Mouse (Mus musculus) heart, postnatal 36 days (tissue): ENCODE data around the gene Stx1b. TPM values are rescaled to one million over a fixed set of nuclear protein-coding genes. Genes with fewer than 3 reads are reported as not detected.
A peak's percentile ranks its signal among the peaks of the same experiment; 100 is the strongest.

ENCODE experiments used
- DNase-seq, 2 experiments: peaks; one replicate each; pipeline ENCODE4 v3.0.0; 2021 to 2022
- intact Hi-C: fragments of 180-260 bp; cut with DNase I; formaldehyde crosslinking; loops from one replicate; pipeline ENCODE4 v1.15.1; 2025
- total RNA-seq, 2 experiments: library from RNA; stranded (reverse); gene quantifications; 2 replicates each; pipeline ENCODE4 v1.2.3; 2021

The Stx1b gene
- total RNA-seq, 2 experiments from 2014 or later, result 0.53 to 1.1 TPM

DNA sequence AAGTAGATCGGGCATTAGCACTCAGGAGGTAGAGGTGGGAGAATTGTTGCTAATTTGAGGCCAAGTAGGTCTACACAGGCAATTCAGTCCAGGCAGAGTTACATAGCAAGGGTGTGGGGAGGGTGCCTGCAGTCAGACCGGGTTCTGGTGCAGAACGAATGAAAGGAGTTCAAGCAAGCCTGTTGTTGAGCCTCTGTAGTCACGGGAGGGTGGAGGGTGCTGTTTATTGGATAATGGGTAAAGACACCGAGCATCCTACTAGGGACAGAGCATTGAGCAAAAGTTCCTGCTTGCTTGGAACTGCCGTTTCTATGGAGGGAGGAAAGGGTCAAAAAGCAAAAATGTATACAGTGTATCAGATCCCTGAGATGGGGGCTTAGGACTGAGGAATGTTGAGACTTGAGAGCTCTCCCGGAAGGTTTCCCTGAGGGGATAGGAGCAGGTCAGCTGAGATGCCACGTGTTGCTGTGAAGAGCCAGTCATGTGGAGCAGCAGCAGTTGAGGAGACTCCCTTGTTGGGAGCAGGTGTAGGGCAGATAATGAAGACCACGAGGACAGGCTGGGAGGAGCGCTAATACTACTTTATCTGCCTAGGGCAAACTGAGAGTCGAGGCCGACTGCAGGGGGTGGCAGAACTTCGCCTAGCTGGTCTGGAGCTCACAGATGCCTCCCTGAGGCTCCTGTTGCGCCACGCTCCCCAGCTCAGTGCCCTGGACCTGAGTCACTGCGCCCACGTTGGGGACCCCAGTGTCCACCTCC is 57.3 kb downstream of the Stx1b start:
- no peak for DNase-seq
- intact Hi-C loops, result loop anchor here (2.0 to 10.0 kb wide), 3 partner anchors 54 to 282 kb away; partner anchors contain the start of genes Ccdc189, Ctf1 and Rnf40

DNA sequence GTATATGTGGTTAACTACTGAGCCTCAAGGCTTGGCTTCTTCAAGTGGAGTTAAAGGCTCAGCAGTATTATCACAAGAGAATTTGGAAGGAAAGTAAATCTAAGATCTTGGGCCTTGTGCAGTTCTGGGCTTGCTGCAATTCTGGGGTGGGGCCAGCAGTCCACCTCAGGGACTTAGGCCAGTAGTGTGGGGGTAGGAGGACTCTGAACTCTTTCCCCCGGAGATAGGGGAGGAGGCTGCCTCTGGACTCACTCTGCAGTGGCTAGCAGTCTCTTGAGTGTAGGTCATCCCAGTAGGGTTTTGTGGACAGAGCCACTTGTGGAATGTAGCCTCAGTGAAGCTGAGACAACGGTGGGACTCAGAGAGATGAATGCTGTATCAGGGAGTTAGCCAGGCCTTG is 58.6 kb downstream of the Stx1b start:
- DNase-seq, result no peak
- intact Hi-C loops, result loop anchor here (2.0 to 10.0 kb wide), 3 partner anchors 53 to 281 kb away; partner anchors contain the start of genes Ccdc189, Ctf1 and Rnf40

DNA sequence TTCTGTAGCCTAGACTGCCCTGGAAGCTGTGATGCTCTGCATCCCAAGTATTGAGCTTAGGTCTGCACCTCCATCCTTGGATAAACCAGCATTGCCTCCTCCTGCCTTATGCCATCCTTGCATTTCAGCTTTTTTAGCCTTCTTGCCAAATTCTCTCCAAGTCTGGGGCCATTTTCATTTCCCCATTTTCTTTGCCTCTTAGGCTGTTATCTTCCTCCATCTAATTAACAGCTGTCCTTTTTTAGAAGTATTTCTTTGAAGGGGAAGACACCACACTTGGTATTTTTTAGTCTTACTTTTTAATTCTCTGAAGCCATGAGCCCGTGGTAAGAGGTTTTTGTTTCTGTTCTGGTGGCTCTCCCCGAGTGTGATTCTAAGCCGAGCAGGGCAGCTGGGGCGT is 60.7 kb downstream of the Stx1b start:
- intact Hi-C loops, result loop anchor here (10.0 kb wide), 1 partner anchor 279 kb away; no protein-coding TSS in a partner anchor
- no peak for DNase-seq

DNA sequence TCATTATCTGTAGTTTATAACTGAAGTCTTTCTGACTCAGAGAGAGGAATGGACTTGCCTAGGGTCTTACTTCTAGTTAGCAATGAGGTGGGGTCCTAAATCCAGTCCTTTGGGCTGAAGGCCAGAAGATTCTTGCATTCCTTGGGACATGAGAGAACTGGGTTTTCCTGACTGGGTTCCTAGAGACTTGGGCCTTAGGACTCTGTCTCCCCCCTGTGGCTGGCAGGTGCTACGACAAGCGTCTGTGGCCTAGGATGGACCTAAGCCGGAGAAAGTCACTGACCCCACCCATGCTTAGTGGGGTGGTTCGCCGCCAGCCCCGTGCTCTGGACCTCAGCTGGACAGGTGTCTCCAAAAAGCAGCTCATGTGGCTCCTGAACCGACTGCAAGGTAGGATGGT is 63.3 kb downstream of the Stx1b start:
- peak; percentile 79 to 81 for DNase-seq
- intact Hi-C loops, result loop anchor here (1.0 to 10.0 kb wide), 2 partner anchors 86 to 276 kb away; no protein-coding TSS in a partner anchor

DNA sequence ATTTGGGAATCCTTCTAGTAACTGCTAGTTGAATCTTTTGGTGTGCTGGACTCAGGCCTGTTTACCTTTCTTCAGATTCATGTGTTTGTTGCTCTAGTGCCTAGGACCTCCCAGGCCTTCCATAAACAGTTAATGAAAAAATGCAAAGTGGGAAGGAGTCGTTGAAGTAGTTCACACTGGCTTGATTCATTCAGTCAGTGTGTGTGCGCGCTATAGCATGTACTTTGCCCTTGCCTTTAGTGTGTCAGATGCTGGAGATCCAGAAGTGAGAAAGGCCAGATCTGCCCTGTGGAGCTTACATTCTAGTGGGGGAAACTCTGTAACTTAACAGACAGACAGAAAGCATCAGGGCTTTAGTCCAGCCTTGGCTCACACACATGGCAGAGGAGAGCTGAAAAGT is 63.9 kb downstream of the Stx1b start:
- intact Hi-C loops, result loop anchor here (10.0 kb wide), 1 partner anchor 276 kb away; no protein-coding TSS in a partner anchor

GRCm38 (mm10) chr7:127759716-127760115 is 64.6 kb downstream of the Stx1b start:
- DNase-seq, result no peak
- intact Hi-C loops, result loop anchor here (10.0 kb wide), 1 partner anchor 275 kb away; no protein-coding TSS in a partner anchor

More for the DNA sequence above, 63.9 kb downstream of the Stx1b start:
- no peak for DNase-seq

Other genes with a start within 250 kb of the Stx1b start
- 10 to 100 TPM; 10.4 to 12.1 TPM for gene Ccdc189, start 236.0 kb downstream of the Stx1b start, total RNA-seq
- gene Rnf40, start 235.8 kb downstream of the Stx1b start, total RNA-seq, result 10 to 100 TPM; 42.3 to 43.1 TPM
- 10 to 100 TPM; 18.1 to 22.4 TPM for gene Zfp629, start 208.8 kb downstream of the Stx1b start, total RNA-seq
- gene Bcl7c, start 115.6 kb downstream of the Stx1b start, total RNA-seq, result 10 to 100 TPM; 34.6 to 35.8 TPM
- 1 to 10 TPM; 7.7 to 9.4 TPM for gene Ctf1, start 111.8 kb downstream of the Stx1b start, total RNA-seq
- not detected for gene Ctf2, start 92.4 kb downstream of the Stx1b start, total RNA-seq
- gene Fbxl19, start 80.0 kb downstream of the Stx1b start, total RNA-seq, result 1 to 10 TPM; 3.2 to 3.3 TPM
- gene Orai3, start 54.7 kb downstream of the Stx1b start, total RNA-seq, result 10 to 100 TPM; 22.1 to 22.6 TPM
- gene Setd1a, start 47.9 kb downstream of the Stx1b start, total RNA-seq, result 10 to 100 TPM; 22.2 to 24.0 TPM
- gene Gm49388, start 38.9 kb downstream of the Stx1b start, total RNA-seq, result 1 to 10 TPM; 3.3 to 3.9 TPM
- gene Hsd3b7, start 23.9 kb downstream of the Stx1b start, total RNA-seq, result 10 to 100 TPM; 12.6 to 13.1 TPM
- gene Stx4a, start 255 bp downstream of the Stx1b start, total RNA-seq, result 10 to 100 TPM; 63.2 to 72.7 TPM
- gene Zfp646, start 51.7 kb upstream of the Stx1b start, total RNA-seq, result 10 to 100 TPM; 17.2 to 19.3 TPM
- 1 to 10 TPM; 3.9 to 4.3 TPM for gene Zfp668, start 52.3 kb upstream of the Stx1b start, total RNA-seq
- 1 to 10 TPM in 1 of 2 experiments, under 1 TPM in 1; 0.81 to 1.1 TPM for gene Prss53, start 66.4 kb upstream of the Stx1b start, total RNA-seq
- gene Gm21974, start 70.9 kb upstream of the Stx1b start, total RNA-seq, result not detected
- gene Vkorc1, start 71.1 kb upstream of the Stx1b start, total RNA-seq, result 10 to 100 TPM; 22.1 to 22.6 TPM
- 100 to 1,000 TPM; 113 to 120 TPM for gene Bckdk, start 79.5 kb upstream of the Stx1b start, total RNA-seq
- gene Kat8, start 88.0 kb upstream of the Stx1b start, total RNA-seq, result 10 to 100 TPM; 13.8 to 16.1 TPM
- gene Prss8, start 105.6 kb upstream of the Stx1b start, total RNA-seq, result not detected
- 1 to 10 TPM; 7.9 to 8.1 TPM for gene Prss36, start 122.2 kb upstream of the Stx1b start, total RNA-seq
- gene Fus, start 142.9 kb upstream of the Stx1b start, total RNA-seq, result 100 to 1,000 TPM; 154 to 216 TPM
- gene Pycard, start 169.3 kb upstream of the Stx1b start, total RNA-seq, result 1 to 10 TPM; 7.7 to 9.8 TPM
- gene Trim72, start 179.4 kb upstream of the Stx1b start, total RNA-seq, result 100 to 1,000 TPM; 286 to 346 TPM
- 1 to 10 TPM; 7.1 to 7.3 TPM for gene Itgam, start 238.1 kb upstream of the Stx1b start, total RNA-seq
- not detected for gene Gm49368, start 238.1 kb upstream of the Stx1b start, total RNA-seq